Mouse (Mus musculus) heart, adult 11 months (tissue): ENCODE measurements around the gene Lhfpl3.

Experiments used
- DNase-seq: peaks from one replicate; pipeline ENCODE4 v3.0.0; 2022

Gene Lhfpl3

DNA sequence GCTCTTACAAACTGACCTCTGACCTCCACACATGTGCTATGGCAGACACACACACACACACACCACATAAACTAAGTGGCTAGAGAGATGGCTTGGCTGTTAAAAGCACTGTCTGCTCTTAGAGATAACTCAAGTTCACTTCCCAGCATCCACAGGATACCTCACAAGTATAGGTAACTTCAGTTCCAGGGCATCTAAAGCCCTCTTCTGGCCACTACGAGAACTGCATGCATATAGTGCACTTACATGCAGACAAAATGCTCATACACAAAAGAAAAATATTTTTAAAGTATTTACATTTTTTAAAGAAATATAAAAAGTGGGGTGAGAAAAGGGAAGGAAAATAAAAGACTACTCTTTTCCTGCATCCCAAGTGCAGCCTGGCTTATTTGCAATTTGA, 408.6 kb downstream of the Lhfpl3 start:
- DNase-seq: no peak

DNA sequence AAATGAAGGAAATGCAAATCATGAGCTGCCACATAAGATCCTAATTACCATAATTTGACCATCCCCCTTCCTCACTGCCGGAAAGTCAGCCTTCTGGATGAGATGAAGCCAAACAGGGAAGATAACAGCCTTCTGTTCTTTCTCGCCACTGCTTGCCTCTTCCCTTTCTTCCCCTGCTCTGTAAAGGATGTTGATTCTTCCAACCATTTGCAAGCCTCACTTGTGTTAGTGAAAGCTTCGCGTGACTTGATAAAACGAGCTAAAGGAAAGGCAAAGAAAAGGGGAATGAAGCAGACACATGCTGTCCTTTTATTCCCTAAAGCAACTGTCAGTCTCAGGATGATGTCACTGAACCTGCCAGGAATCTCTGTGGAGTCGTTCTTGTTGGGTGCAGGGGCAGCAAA, 420.1 kb downstream of the Lhfpl3 start:
- DNase-seq: peak; percentile 31

DNA sequence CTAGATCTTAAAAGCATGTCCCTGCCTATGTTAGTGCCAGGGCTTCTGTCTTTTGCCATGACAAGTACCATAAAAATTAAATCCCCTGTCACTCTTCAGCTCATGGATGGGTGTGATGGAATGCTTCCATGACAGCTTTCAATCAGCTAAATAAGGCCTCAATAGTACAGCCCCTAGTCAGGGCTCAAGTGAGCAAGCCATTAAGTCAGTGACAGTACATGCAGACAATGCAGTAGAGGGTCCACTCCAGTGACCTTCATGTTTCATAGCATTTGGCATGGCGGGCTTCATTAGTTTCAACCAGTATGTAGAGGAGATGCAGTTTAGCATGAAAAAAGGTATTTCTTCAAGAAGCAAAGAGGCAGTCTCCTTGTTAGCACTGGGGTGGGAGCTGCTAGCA, 420.8 kb downstream of the Lhfpl3 start:
- peak; percentile 43 for DNase-seq

DNA sequence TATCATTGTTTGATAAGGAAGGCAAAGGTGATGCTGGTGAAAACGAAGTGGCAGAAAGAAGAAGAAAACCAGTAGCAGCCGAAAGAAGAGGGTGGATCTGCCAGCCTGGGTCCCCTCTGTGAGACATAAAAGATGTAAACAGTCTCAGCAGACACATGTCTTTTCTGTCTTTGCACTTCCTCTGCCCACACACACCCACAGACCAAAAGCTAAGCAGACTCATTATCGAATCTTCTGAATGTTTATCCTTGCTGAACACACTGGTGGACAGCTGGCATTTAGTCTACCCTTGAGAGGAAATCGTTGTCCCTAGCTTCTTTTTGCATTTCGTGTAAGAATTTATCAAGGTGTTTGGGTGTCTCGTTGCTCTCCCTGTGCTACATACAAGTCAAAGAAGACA, 443.8 kb downstream of the Lhfpl3 start:
- peak; percentile 64 for DNase-seq

DNA sequence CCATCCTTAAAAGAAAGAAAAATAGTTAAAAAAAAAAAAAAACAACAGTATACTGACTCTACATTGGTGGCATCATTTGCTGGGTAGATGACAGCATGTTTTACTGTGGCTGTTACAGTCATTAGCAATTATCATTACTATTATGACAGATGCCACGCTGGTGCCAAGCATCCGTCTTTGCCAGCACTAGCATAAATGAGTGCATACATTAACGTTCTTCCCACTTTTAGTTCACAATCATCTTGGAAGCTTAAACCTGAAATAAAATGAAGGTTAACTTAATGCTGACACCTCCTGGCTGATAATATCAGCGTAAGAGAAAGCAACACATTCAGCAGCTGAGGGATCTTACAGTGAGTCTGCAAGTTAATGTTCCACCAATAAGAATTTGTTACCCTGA, 451.0 kb downstream of the Lhfpl3 start:
- DNase-seq: no peak

DNA sequence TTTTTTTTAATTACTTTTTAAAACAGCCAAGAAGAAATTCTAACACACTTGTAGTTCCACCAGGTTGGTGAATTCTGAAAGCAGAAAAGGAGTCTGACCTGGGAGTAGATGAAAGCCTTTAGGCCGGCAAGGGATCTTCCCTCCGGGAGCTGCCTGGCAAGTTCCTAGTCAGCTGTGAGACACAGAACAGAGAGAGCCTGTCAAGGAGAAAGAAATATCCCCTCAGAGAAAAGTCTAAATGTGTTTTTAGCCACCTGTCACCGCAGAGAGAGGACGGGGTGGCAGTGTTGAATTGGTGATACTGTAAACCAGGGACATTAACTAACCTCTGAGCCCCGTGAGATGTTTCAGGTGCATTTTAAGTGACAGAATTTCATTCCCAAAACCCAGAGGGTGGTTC, 467.2 kb downstream of the Lhfpl3 start:
- DNase-seq: peak; percentile 76

DNA sequence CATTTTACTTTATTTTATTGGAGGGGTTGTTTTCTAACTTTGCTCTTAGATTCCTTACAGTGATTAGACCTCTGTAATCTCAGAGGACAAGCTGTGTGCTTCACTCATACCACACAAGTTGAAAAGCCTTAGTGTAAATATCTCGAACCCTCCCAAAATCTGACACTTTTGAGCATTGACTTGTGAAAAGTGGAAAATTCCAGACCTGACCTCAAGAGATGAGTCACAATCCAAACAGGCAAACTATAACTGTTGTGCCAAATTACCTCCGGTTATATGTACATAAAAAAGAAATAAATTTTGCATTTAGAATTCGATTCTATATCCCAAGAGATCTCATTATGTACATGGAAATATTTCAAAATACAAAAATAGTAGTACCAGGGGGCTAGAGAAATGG, 468.8 kb downstream of the Lhfpl3 start:
- no peak for DNase-seq

DNA sequence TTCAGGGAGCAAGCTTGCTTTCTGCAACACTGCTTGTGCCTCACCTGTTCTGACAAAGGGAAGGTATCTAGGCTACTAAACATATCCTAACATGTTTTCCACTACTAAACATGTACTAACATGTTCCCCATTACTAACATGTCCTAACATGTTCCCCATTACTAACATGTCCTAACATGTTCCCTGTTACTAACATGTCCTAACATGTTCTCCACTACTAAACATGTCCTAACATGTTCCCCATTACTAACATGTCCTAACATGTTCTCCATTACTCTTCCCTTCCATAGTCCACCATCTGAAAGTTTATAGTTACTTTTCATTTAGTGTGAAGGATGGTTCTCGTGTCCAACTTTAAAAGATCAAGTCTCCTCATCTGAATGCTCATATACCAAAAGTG, 473.8 kb downstream of the Lhfpl3 start:
- DNase-seq: no peak

DNA sequence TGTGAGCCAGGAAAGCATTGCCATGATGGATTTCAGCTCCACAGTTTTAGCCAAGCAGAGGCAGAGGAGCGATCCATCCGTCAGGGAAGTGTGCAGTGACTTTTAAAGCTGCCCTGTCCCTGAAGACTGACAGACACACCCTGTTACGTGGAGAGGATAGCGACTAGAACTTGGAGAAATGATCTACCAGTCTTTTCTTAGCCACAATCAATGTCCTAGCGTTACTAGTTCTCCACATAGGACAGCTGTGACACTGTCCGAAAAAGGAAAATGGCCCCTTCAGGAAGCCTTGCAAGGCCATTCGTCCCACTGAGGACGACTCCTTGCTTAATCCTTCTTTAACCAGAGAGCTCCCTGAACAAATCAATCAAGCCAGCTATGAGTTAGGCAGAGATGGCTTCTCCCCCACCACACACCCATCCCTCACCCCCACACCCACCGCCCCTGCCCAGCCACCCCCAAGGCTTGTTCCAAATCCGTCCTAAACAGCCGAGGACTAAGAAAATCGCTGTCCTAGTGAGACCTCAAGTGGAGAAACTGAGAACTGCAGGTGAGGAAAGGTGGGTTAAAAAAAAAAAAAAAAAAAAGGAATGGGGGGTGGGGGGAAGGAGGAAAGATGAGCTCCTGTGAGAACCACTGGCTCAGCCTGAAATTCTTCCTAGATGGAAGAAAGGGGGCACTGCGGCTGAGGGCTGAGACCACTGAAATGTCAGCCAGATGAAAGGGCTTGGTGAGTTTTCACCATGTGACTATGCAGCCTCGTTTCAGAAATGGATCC, 479.1 kb downstream of the Lhfpl3 start:
- no peak for DNase-seq

DNA sequence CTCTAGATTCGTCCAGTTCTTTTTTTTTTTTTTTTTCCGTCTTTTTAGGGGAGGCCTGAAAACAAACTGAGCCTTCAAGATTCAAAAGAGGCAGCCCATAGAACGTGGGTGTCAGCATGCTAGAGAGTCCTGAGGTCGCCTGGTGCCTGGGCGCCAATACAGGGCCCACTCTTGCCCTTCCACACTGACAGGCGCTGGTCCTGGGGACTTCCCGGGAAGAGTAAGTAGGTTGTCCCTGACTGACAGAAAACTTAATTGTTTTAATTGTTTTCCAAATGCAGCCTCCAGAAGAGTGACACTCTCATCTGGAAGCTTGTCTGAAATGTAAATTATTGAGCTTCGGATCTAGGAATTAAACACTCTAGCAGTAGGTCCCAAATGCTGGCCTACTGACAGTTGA, 479.8 kb downstream of the Lhfpl3 start:
- DNase-seq: no peak

DNA sequence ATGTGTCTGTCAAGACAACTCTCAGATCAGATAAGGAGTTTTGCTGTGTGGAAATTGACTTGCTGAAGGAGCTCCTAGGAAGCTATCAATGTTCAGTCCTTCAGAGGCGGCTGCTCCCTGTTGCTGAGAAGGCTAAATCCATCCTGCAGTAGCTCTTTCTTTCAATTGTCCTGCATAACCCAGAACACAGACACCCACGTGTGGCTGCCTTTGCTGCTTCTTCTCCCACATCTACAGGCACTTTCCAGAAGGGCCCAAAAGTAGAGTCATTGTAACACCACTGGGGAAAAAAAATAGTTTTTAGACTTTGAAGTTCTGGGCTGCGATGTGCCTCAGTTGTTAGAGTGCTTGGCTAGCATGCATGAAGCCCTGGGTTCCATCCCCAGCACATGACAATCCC, 480.9 kb downstream of the Lhfpl3 start:
- DNase-seq: no peak

DNA sequence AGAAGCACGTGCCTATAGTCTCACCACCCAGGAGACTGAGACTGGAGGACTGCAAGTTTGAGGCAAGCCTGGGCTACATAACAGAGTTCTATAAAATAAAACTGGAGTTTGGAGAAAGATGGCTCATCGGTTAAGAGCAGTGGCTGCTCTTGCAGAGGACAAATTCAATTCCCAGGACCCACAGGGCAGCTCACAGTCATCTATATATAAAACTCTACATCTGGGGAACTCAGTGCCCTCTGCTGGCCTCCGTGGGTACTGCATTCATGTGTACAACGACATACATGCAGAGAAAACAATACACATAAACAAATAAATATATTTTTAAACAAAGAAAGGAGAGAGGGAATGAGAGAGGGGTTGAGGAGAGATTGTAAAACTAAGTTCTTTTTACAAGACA, 501.1 kb downstream of the Lhfpl3 start:
- peak; percentile 79 for DNase-seq

DNA sequence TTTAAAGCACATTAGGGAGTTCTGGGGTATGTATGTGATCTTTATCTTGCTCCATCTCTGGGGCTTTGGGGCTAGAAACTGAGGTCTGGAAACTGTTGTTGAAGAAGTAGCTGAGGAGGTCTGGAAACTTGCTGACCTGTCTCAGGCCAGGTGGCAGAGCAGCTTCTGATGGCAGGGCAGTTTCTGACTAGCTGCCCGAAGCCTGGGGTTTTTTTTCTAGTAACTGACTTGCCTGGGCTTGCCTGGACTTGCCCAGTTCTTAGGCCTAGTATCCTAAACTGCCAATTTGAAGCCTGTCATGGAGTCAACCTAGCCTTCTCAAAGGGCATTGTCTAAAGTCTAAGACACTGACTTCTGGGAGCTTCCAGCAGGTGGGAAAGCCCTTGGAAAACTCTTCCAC, 501.9 kb downstream of the Lhfpl3 start:
- peak; percentile 78 for DNase-seq

DNA sequence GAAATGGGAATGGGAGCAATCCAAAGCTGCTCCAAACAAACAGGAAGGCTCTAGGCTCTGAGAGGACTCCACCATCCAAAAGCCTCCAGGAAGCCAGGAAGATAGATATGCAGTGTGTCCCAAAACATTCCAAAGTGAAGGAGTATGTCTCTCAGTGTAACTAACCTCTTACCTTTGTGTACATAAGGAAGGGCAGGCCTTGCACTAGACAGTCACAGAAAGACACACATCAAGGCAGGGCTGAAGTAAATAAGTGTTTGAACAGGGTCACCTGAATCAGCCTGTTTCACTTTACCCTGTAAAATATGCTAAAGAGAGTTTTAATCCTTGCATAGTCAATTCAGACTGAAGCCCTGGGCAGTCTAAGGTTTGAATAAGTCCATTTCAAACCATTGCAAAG, 502.4 kb downstream of the Lhfpl3 start:
- peak; percentile 29 for DNase-seq

DNA sequence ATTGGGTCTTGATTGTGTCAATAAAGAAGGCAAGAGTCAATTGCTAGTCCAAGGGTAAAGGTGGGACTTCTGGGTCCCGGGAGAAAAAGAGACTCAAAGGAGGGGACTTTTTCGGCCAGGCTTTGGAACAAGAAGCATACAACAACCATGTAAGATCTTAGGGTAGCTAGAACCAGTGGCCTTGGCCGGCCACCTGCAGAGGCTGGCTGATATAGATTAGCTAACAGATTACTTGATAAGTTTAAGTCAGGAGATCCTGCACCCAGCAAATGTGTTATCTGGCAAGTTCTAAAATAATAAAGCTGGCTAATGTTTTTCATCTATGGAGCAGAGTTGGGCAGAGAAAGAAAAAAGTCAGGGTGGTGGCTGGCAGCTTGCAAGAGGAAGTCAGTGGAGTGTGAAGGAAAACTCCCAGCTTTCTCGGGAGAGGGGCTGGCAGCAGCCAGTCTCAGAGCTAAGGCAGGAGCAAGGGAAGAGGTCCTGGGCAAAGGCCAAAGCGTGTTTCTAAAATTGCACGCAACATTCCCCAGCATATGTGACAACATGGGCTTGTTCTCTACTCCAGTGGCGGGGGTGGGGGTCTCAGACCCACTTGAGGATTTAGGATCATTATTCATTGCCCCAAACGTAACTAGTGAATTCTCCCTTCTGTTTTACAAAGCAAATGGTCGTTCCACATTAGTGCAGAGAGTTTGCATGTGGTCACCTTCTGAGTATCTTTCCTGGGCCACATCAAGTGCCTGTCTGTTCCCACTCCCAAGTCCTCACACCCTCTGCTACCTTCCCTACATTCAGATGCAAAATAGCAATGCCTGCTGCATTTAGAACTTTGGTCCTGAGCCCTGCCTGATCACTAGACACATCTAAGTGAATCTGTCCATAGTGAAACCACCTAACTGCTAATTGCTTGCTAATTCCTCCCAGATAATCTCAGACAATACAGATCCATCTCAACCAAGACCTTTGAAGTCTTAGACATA, 504.3 kb downstream of the Lhfpl3 start:
- DNase-seq: peak; percentile 85

DNA sequence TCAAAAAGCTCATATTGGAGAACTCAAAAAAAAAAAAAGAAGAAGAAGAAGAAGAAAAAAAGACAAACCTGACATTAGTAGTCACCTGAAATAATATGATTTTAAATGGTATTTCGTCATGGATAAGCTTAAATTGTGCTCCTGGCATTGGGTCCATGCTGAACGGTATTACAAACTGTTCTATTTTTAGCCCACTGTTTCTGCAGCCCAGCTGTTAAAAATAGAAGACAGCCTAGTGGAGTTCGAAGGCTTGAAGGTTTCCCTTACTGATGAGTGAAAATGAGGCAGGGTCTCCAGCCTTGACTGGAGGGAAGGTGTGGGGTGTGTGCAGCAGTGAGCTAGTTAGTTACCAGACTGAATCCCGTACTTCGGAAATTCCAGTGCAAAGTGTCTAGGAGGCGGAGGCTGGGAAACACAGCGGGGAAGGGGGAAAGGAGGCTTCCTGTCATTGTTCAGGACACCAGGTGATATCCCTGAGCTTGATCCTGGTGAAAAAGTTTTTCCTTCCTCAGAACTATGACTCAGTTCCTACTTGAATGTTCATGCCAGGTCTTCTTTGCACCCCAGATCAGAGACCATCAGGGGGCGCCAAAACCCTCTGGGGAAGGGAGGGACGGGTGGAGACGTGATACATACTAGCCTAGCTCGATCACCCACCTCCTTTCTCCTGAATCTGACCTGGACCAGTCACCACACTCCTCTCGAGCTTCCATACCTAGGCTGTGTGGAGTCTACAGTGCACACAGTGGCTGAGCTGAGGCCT, 505.8 kb downstream of the Lhfpl3 start:
- peak; percentile 99 for DNase-seq

DNA sequence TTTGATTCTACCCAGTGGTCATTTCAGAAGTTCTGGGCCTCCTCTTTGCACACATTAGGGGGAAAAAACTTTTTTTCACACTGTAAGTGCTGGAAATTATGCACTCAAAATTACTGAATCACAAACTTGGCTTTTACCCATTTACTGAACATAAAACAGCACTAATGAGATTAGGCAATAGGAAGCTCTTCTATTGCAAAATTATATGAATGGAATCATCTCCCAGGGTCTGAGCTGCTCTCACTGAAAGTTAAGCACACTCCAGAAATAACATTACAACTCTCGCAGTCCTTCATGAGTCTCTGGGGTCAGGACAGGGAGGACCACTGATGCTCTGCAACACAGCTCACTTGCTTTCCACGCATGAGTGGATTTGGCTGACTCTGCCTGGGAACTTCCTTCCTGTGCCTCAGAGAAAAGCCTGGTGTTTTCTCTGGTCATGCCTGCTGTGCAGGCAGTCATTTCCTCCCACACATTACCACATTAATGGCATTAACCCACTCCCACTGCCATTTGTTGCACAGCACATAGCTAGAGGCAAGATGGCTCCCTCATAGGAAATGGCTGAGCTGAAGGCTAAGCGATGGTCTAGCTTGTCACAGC, 510.1 kb downstream of the Lhfpl3 start:
- DNase-seq: peak; percentile 89

DNA sequence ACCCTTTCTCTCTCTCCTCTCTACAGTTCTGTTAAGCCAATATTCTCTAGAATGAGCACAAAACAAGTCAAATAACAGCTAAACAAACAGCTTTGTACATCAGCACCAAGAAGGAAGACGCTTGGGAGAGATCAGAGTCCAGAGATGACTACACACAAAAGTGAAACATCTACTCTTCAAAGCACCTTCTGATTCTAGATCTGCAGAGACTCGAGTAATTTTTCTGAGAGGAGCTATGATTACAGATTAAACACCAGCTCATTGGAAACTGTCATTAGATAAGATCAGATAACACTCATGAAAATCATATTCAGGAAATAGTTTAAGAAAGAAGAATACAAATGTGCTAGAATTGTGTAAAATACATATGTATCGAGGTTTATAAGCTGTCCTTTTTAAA, 527.5 kb downstream of the Lhfpl3 start:
- DNase-seq: no peak

DNA sequence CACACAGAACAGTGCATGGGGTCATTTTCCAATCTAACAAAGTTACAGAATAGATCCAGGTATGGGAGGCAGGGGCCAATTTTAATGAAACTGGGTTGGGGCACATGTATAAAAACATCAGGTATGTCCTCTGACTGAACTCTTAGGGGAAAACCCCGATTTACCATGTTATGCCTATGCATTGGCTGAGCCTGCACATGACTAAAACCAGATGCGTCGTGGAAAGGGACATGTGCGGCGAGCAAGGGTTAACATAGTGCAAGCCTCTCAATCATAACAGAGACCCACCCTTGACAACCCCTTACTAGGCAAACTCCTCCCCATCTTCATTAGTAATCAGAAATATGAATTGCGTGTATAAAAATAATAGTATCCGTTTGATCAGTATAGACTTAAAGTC, 533.5 kb downstream of the Lhfpl3 start:
- DNase-seq: no peak

DNA sequence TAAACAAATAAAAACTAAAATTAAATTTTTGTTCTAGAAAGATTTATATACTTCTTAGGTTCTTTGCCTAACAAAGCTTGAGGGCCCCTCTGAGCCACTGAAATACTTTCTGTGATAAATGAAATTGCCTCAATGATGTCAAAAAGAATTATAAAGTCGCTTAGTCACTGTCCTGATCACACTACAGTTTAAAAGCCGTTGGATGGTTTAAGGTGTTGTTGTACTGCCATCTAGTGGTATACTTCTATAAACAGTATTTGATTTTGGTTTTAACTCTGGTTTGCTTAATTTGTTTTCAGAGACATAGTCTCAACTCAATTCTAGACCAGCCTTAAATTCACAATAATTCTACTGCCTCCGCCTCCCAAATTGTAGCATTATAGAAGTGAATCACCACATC, 539.0 kb downstream of the Lhfpl3 start:
- no peak for DNase-seq

DNA sequence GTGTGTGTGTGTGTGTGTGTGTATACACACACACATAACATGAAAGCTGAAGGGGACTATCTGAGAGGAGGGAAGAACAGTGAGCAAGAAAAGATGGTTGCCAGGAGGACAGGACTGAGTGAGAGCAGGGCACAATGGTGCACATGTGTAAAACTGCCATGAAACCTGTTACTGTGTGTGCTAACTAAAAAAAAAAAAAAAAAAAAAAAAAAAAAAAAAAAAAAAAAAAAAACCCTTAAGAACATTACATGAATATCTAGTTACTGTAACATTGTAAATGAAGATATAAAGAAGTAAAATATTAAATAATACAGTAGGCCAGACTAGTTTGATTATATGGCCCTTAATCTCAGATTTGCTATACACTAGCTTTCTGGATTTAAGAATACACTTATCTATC, 543.3 kb downstream of the Lhfpl3 start:
- no peak for DNase-seq
